Mouse (Mus musculus) layer of hippocampus, adult 2 months (tissue): ENCODE measurements around the gene Olfr117. TPM values are rescaled to one million over a fixed set of nuclear protein-coding genes. Genes with fewer than 3 reads are reported as not detected.
"Not testable (repeated sequence)": the region's sequence is repeated elsewhere in the genome, so short reads cannot be mapped to it uniquely, and the experiment has no call there.

ENCODE experiments used
- DNase-seq, 2 experiments: peaks; one replicate each; pipeline ENCODE4 v3.0.0; 2022; ENCODE audit warnings: low spot score in 2 of 2
- H3K27ac ChIP-seq: fragments of 200-600 bp; 2 replicates; pipeline ENCODE4 v1.8.1; 2022
- H3K4me3 ChIP-seq: fragments of 200-600 bp; 2 replicates; pipeline ENCODE4 v1.8.1; 2022; ENCODE audit warnings: mild to moderate bottlenecking
- CTCF ChIP-seq: fragments of 200-600 bp; conservative IDR thresholded peaks from 2 replicates; pipeline ENCODE4 v1.8.1; 2022; ENCODE audit warnings: antibody characterized with exemption, mild to moderate bottlenecking, moderate library complexity
- long read RNA-seq, 2 experiments: library from polyadenylated mRNA; stranded (forward); transcript quantifications; one replicate each; pipeline ENCODE4 v2.0.0; 2021; ENCODE audit warnings: borderline mapping rate in 2 of 2
- total RNA-seq, 2 experiments: library from RNA; stranded (reverse); gene quantifications; 2 replicates each; pipeline ENCODE4 v1.2.3; 2021

Gene Olfr117
- not detected for total RNA-seq
- long read RNA-seq, experiment 1: 0 reads
- long read RNA-seq, experiment 2: 0 reads

DNA sequence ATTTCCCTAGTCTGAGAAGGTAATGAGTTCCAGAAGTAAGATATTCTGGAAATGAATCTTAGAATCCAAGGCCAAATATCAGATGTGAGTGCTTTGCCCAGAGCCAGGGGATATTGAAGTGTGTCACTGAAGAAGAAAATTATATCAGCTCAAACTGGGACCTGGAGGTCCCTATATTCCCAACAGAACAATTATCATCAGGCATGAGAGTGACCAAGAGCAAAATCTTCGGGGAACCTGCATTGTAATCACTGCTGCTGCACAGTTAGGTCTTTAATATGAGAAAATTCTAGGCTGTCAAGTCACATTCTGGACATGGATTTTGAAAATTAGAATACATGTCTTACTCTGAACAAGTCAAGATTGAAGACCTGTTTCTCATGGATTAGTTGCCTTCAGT is at the start of gene Olfr117:
Gene Olfr117 (minus strand): TSS at position 101 of the 400 bp plus-strand sequence.
- Histone ChIP-seq H3K4me3 (no peak within 1 kb of the TSS), H3K27ac (no peak within 1 kb of the TSS)
- no peak for DNase-seq
- TF ChIP-seq CTCF: no peak

DNA sequence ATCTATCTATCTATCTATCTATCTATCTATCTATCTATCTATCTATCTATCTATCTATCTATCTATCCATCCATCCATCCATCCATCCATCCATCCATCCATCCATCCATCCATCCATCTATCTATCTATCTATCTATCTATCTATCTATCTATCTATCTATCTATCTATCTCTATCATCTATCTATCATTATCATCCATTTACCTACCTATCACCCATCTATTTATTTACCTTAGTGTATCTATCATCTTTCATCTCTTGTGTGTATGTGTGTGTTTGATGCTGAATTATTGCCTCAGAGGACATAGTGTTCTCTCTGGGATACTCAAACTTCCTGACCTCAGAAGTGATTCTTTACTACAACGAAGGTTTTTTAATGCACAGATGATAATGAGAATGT is 32.7 kb upstream of the Olfr117 start, which contains the start of gene Olfr119:
Gene Olfr119 (plus strand): TSS at position 301 of the 400 bp plus-strand sequence.
- not testable (repeated sequence) for DNase-seq, H3K27ac ChIP-seq, H3K4me3 ChIP-seq

DNA sequence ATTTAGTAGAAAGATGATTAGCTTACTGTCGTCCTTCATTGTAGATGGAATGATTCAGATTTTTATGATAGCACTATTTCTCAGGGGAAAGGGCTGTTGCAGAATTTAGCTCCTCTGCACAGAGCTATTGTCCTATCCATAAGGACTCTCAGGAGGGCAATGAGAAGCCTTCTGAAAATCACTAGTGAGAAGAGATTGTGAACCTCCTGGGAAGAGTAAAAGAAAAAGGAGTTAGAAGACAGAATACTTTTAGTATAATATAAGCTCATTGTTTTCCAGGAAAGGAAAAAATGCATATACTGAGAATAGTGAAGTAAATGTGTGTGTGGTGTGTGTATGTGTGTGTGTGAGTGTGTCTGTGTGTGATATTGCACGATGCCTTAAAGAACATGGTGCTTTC is 3.1 kb upstream of the Olfr117 start, which contains the start of gene Olfr118:
Gene Olfr118 (plus strand): TSS at position 301 of the 400 bp plus-strand sequence.
- TF ChIP-seq CTCF: no peak
- Histone ChIP-seq H3K4me3 (no peak within 1 kb of the TSS), H3K27ac (no peak within 1 kb of the TSS)
- no peak for DNase-seq

DNA sequence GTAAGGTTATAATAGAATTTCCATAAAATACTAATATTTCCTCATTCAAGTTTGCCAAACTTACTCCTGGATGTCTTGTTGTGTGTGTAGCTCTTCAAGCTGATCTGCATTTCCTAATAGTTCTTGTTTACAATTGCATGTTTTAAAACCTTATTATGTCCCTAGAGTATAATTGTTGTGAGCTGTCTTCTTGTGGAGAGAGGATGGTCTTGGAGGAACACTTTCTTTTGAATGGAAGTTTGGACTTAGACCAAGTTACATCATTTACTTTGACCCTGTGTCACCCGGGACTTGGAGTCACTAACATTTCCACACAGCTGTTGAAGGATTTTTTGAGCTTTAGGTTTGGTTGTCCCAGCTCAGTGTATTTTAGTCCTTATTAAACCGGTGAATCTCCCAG is 36.6 kb downstream of the Olfr117 start, which contains the start of the genes Olfr115 and Olfr116:
Gene Olfr115 (minus strand): TSS at position 101 of the 400 bp plus-strand sequence.
Gene Olfr116 (minus strand): TSS at position 191 of the 400 bp plus-strand sequence.
- no peak for DNase-seq
- TF ChIP-seq CTCF: no peak
- Histone ChIP-seq H3K4me3 (no peak within 1 kb of the TSS), H3K27ac (no peak within 1 kb of the TSS)

Other genes with a start within 250 kb of the Olfr117 start
- not detected for gene Olfr108, start 218.3 kb downstream of the Olfr117 start, total RNA-seq
- not detected for gene Olfr109, start 204.9 kb downstream of the Olfr117 start, total RNA-seq
- gene H2-M2, start 180.2 kb downstream of the Olfr117 start, total RNA-seq: not detected
- gene Olfr110, start 171.3 kb downstream of the Olfr117 start, total RNA-seq: not detected
- gene Olfr111, start 155.8 kb downstream of the Olfr117 start, total RNA-seq: not detected
- gene Olfr112, start 94.3 kb downstream of the Olfr117 start, total RNA-seq: not detected
- not detected for gene Olfr113, start 86.1 kb downstream of the Olfr117 start, total RNA-seq
- not detected for gene Olfr114, start 71.0 kb downstream of the Olfr117 start, total RNA-seq
- gene Olfr115, start 36.7 kb downstream of the Olfr117 start, total RNA-seq: not detected
- gene Olfr116, start 36.6 kb downstream of the Olfr117 start, total RNA-seq: not detected
- gene Olfr118, start 3.2 kb upstream of the Olfr117 start, total RNA-seq: not detected
- gene Olfr119, start 32.8 kb upstream of the Olfr117 start, total RNA-seq: not detected
- not detected for gene Olfr120, start 58.0 kb upstream of the Olfr117 start, total RNA-seq
- gene Olfr121, start 85.1 kb upstream of the Olfr117 start, total RNA-seq: not detected
- not detected for gene Olfr122, start 104.8 kb upstream of the Olfr117 start, total RNA-seq
- gene Olfr123, start 129.7 kb upstream of the Olfr117 start, total RNA-seq: not detected
- gene Olfr124, start 136.1 kb upstream of the Olfr117 start, total RNA-seq: not detected
- gene Olfr125, start 169.2 kb upstream of the Olfr117 start, total RNA-seq: not detected
- not detected for gene Olfr126, start 183.7 kb upstream of the Olfr117 start, total RNA-seq
- gene Olfr127, start 236.7 kb upstream of the Olfr117 start, total RNA-seq: not detected